Mouse (Mus musculus): ENCODE results near the gene Bsdc1. TPM values are rescaled to one million over a fixed set of nuclear protein-coding genes. Genes with fewer than 3 reads are reported as not detected.

Bsdc1 gene
- total and polyA plus RNA-seq, 2 experiments: 14.5 to 22.1 TPM

DNA sequence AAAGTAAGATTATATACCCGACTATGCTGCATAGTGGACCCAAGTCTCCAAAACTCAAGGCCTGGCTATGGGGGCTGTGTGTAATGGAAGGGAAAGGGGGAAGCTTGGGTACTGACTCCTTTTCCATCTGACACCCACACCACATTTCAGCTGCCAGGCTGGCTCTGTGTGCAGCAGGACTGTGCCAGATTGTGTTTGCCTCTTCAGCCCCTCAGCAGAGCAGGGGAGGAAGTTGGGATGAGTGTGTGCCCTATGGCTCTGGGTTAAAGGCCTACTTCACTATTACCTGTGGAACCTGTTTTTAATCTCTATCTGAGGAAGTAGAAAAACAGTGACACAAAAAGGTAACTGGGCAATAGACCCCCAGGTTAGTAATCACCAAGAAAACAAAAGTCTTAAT, 19.7 kb downstream of the Bsdc1 start:
- no peak overlapping the region for H3K4me3 ChIP-seq (ENCODE audit: insufficient read depth, low read depth, low read length)
- WGBS: 88% methylated on average over 1 of the region's 1 CpGs
- H3K36me3 ChIP-seq (ENCODE audit: control insufficient read depth, insufficient read depth, low read length): peaks cover 23% of the 10 kb centered on the region
- H3K9ac ChIP-seq (ENCODE audit: low read depth, low read length): no peak overlapping the region
- TF ChIP-seq POLR2A (IDR thresholded peaks at IDR 0.05; ENCODE audit: extremely low read depth, insufficient read depth, low read length) (no peak), CTCF (IDR thresholded peaks at IDR 0.05; ENCODE audit: low read depth, low read length) (no peak)
- H3K4me1 ChIP-seq (ENCODE audit: control insufficient read depth, insufficient read depth, low read length): peaks cover 2% of the 10 kb centered on the region; the same call in 1 of the 2 replicates
- H3K79me2 ChIP-seq (ENCODE audit: control insufficient read depth, insufficient read depth, low read length): no peaks in the 10 kb centered on the region
- no peak for DNase-seq (ENCODE audit: extremely low read depth, low read depth, low spot score)
- no peaks in the 10 kb centered on the region for H3K27me3 ChIP-seq (ENCODE audit: control insufficient read depth, insufficient read depth, low read length)
- H3K27ac ChIP-seq (replicated peaks; ENCODE audit: insufficient read depth, low read depth, low read length): no peak overlapping the region

DNA sequence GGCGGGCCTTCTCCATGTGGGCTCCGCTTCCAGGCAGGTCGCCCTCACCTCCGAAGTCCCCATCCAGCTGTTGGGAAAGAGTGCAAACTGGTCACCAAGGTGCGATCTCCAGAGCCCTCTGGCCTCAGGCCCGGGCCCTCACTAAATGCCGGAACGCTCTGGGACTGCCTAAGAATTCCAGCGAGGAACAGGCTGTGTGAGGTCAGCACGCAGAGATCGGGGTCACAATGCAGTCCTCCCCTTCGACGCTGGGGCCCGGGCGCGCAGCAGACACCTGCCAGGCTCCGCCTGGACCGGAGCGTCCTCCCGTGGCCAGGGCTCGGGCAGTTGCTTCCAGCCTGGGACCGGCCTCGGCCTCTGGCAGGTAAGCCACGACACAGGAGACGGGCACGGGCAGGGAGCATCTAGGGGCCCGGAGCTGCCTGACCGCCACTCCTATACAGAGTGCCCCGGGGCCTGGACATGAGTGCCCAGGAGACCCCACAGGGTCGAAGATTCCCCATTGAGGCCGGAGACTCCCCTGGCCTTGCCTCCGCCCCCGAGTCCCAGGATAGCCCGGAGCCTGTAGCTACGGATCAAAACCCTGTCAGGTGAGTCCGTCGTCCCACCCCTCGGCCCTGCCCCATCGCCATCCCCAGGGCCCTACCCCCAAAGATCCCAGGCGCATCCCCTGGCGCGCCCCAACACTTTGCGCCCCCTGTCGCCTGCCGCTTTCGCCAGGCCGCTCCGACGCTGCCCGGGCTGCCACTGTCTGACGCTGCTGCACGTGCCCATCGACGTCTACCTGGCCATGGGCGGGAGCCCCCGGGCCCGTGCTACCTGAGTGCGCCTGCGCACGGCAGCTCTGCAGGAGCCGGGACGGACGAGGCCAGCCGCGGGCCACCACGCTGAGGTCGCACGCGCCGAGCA, 29.8 kb downstream of the Bsdc1 start, which contains the start of the genes Tssk3 and Fam229a:
Gene Tssk3, minus strand, starts transcription at position 51 of the 909 bp plus-strand sequence.
Gene Fam229a, plus strand, starts transcription at position 219 of the 909 bp plus-strand sequence.
- peaks cover 3% of the 10 kb centered on the region for H3K27me3 ChIP-seq (ENCODE audit: control insufficient read depth, insufficient read depth, low read length)
- no peaks in the 10 kb centered on the region for H3K79me2 ChIP-seq (ENCODE audit: control insufficient read depth, insufficient read depth, low read length)
- H3K4me1 ChIP-seq (ENCODE audit: control insufficient read depth, insufficient read depth, low read length): peaks cover 3% of the 10 kb centered on the region; the same call in 1 of the 2 replicates
- WGBS: 8% methylated on average over 69 of the region's 70 CpGs
- no peak within 1 kb of the TSS for H3K27ac ChIP-seq (replicated peaks; ENCODE audit: insufficient read depth, low read depth, low read length)
- peak; percentile 17 for DNase-seq (ENCODE audit: extremely low read depth, low read depth, low spot score)
- H3K9ac ChIP-seq (ENCODE audit: low read depth, low read length): peak within 1 kb of the TSS; percentile 36; the same call in 1 of the 2 replicates
- H3K4me3 ChIP-seq (ENCODE audit: insufficient read depth, low read depth, low read length): peak within 1 kb of the TSS; percentile 8; the same call in 1 of the 2 replicates
- TF ChIP-seq POLR2A (IDR thresholded peaks at IDR 0.05; ENCODE audit: extremely low read depth, insufficient read depth, low read length) (no peak), CTCF (IDR thresholded peaks at IDR 0.05; ENCODE audit: low read depth, low read length) (peak; percentile 18; the same call in 1 of the 2 replicates)
- H3K36me3 ChIP-seq (ENCODE audit: control insufficient read depth, insufficient read depth, low read length): peaks cover 9% of the 10 kb centered on the region

DNA sequence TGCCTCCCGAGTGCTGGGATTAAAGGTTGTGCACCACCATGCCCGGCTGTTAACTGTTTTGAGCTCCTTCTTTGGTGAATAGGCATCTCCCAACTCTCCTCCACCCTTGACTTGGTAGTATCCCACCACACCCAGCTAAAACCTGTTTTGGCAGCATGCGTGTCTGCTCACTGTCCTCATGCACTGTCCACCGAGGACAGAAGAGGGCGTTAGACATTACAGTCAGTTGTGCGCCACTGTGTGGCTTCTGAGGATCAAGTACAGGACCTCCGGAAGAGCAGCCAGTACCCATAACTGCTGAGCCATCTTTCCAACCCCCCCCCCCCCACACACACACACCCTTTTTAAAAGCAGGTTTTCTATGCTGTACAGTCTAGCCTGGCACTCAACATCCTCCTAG, 33.3 kb downstream of the Bsdc1 start:
- H3K4me1 ChIP-seq (ENCODE audit: control insufficient read depth, insufficient read depth, low read length): peaks cover 3% of the 10 kb centered on the region; the same call in 1 of the 2 replicates
- H3K27ac ChIP-seq (replicated peaks; ENCODE audit: insufficient read depth, low read depth, low read length): peak overlapping the region; percentile 83
- peaks cover 3% of the 10 kb centered on the region for H3K27me3 ChIP-seq (ENCODE audit: control insufficient read depth, insufficient read depth, low read length)
- TF ChIP-seq CTCF (IDR thresholded peaks at IDR 0.05; ENCODE audit: low read depth, low read length): peak; percentile 62
- no peak for TF ChIP-seq POLR2A (IDR thresholded peaks at IDR 0.05; ENCODE audit: extremely low read depth, insufficient read depth, low read length)
- no peaks in the 10 kb centered on the region for H3K36me3 ChIP-seq (ENCODE audit: control insufficient read depth, insufficient read depth, low read length)
- 82% methylated on average over 7 of the region's 7 CpGs for WGBS
- H3K4me3 ChIP-seq (ENCODE audit: insufficient read depth, low read depth, low read length): no peak overlapping the region
- no peaks in the 10 kb centered on the region for H3K79me2 ChIP-seq (ENCODE audit: control insufficient read depth, insufficient read depth, low read length)
- H3K9ac ChIP-seq (ENCODE audit: low read depth, low read length): no peak overlapping the region
- DNase-seq (ENCODE audit: extremely low read depth, low read depth, low spot score): no peak

DNA sequence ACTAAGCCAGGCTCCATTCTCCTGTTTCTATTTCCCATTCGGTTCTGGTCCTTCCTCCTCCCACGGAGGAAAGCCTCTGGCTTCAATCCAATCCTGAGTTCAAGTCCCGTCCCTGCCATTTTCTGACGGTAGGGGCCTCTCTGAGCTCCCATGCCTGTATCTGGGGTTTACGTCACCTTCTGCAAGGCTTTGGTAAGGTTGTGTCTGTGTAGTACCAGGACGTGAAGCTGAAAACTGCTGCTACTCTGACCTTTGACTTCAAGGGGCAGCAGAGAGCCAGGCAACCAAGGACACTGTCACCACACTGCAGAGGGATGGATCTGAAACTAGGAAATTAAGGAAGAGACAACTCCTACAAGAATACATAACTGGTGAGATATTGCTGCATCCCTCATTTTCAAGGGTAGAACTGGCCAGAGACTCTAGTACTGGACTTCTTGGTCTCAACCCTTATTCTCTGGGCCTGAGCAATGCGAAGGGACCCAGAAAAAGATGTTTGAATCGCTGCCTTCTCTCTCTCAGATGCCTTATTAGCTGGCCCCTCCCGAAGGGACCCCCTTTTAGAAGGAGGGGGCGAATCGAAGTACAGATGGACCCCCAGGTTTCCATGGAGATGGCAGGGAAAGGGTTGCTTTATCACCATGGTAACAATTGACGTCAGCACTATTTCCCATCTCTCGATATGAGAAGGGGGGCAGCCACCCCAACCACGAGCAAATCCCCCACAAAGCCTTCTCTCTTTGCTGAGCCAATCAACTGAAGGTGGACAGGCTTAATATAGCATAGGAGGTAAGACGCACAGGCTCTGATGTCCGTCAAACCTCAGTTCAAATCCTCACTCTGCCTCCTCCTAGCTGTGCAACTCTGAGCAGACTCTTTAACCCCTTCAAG, 34.5 kb downstream of the Bsdc1 start:
- H3K36me3 ChIP-seq (ENCODE audit: control insufficient read depth, insufficient read depth, low read length): no peaks in the 10 kb centered on the region
- peak; percentile 34 for DNase-seq (ENCODE audit: extremely low read depth, low read depth, low spot score)
- H3K4me1 ChIP-seq (ENCODE audit: control insufficient read depth, insufficient read depth, low read length): 0 out of 2 replicates have a peak, but pooled peaks cover 3% of the 10 kb centered on the region
- peaks cover 3% of the 10 kb centered on the region for H3K27me3 ChIP-seq (ENCODE audit: control insufficient read depth, insufficient read depth, low read length)
- H3K9ac ChIP-seq (ENCODE audit: low read depth, low read length): 0 out of 2 replicates have a peak overlapping the region, but pooled peaks have one; percentile 10
- no peak for TF ChIP-seq POLR2A (IDR thresholded peaks at IDR 0.05; ENCODE audit: extremely low read depth, insufficient read depth, low read length)
- peak; percentile 13; the same call in 1 of the 2 replicates for TF ChIP-seq CTCF (IDR thresholded peaks at IDR 0.05; ENCODE audit: low read depth, low read length)
- WGBS: 46% methylated on average over 16 of the region's 16 CpGs
- H3K4me3 ChIP-seq (ENCODE audit: insufficient read depth, low read depth, low read length): no peak overlapping the region
- peak overlapping the region; percentile 83 for H3K27ac ChIP-seq (replicated peaks; ENCODE audit: insufficient read depth, low read depth, low read length)
- no peaks in the 10 kb centered on the region for H3K79me2 ChIP-seq (ENCODE audit: control insufficient read depth, insufficient read depth, low read length)

DNA sequence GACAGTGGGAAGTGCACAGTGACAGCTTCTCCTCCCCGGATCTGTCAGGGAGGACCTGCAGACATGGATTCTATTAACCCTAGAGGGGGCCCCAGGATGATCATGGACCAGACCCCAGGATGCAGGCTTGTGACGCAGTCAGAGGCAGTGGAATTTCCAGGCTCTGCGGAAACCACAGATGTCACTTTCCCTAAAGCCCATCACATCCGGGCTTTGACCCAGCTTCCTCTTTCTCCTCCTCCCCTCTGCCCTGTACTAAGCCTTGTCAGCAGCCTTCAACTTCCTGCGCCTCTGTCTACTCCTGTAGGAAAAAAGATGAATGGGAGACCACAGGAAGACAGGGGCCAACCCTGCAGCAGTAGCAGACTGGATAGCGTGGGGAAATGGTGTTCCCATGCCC, 35.2 kb downstream of the Bsdc1 start:
- Histone ChIP-seq H3K27me3 (ENCODE audit: control insufficient read depth, insufficient read depth, low read length) (no peaks in the 10 kb centered on the region; the same call in none of the 2 replicates), H3K27ac (replicated peaks; ENCODE audit: insufficient read depth, low read depth, low read length) (peak overlapping the region; percentile 83), H3K79me2 (ENCODE audit: control insufficient read depth, insufficient read depth, low read length) (no peaks in the 10 kb centered on the region), H3K4me3 (ENCODE audit: insufficient read depth, low read depth, low read length) (no peak overlapping the region), H3K9ac (ENCODE audit: low read depth, low read length) (no peak overlapping the region), H3K36me3 (ENCODE audit: control insufficient read depth, insufficient read depth, low read length) (no peaks in the 10 kb centered on the region), H3K4me1 (ENCODE audit: control insufficient read depth, insufficient read depth, low read length) (0 out of 2 replicates have a peak, but pooled peaks cover 3% of the 10 kb centered on the region)
- DNase-seq (ENCODE audit: extremely low read depth, low read depth, low spot score): peak; percentile 39
- TF ChIP-seq POLR2A (IDR thresholded peaks at IDR 0.05; ENCODE audit: extremely low read depth, insufficient read depth, low read length): no peak
- no peak for TF ChIP-seq CTCF (IDR thresholded peaks at IDR 0.05; ENCODE audit: low read depth, low read length)
- WGBS: 54% methylated on average over 6 of the region's 6 CpGs
